Mouse (Mus musculus): ENCODE measurements around the gene Gpr25.

- TF ChIP-seq CTCF (IDR thresholded peaks at IDR 0.05; ENCODE audit: borderline replicate concordance, insufficient read depth, low read length) (no peak), POLR2A (IDR thresholded peaks at IDR 0.05; ENCODE audit: low read depth, low read length) (no peak)
Observed at GRCm38 (mm10) chr1:136293961-136294360, 33.3 kb upstream of the Gpr25 start.
